Comparison of ENCODE assay signal across 7 mouse cellular contexts in genomic region chr10:69398197-69398762, GRCm38 (mm10). TPM values are rescaled to one million over a fixed set of nuclear protein-coding genes. Genes with fewer than 3 reads are reported as not detected.
DNase-seq lines count a peak whose midpoint lies in the region; ATAC-seq lines count a peak whose summit lies in the region.

No protein-coding gene starts in this region.

- no peaks in the 10 kb centered on the region for H3K36me3 ChIP-seq in forebrain, embryonic 15.5 days
- H3K36me3 ChIP-seq in kidney, embryonic 14.5 days (ENCODE audit: control insufficient read depth, insufficient read depth, low read length): no peaks in the 10 kb centered on the region
- H3K36me3 ChIP-seq in midbrain, embryonic 15.5 days (replicated peaks): no peaks in the 10 kb centered on the region

- under 1% methylated on average over 26 of the region's 26 CpGs for WGBS in forebrain, embryonic 15.5 days
- WGBS in kidney, embryonic 14.5 days: 1% methylated on average over 26 of the region's 26 CpGs
- under 1% methylated on average over 26 of the region's 26 CpGs for WGBS in midbrain, embryonic 15.5 days

- no peaks in the 10 kb centered on the region for H3K9me3 ChIP-seq in forebrain, embryonic 15.5 days
- no peaks in the 10 kb centered on the region for H3K9me3 ChIP-seq in kidney, embryonic 14.5 days (ENCODE audit: control insufficient read depth, low read length)
- H3K9me3 ChIP-seq in midbrain, embryonic 15.5 days: no peaks in the 10 kb centered on the region

- peaks cover 38% of the 10 kb centered on the region for H3K27me3 ChIP-seq in forebrain, embryonic 15.5 days
- H3K27me3 ChIP-seq in kidney, embryonic 14.5 days (ENCODE audit: control insufficient read depth, insufficient read depth, low read length): peaks cover 14% of the 10 kb centered on the region; the same call in 1 of the 2 replicates
- H3K27me3 ChIP-seq in midbrain, embryonic 15.5 days (replicated peaks): peaks cover 36% of the 10 kb centered on the region

- peak; percentile 53 for ATAC-seq in forebrain, embryonic 15.5 days (replicated peaks)
- peak; percentile 74 for ATAC-seq in kidney, embryonic 14.5 days (ENCODE audit: low FRiP score, low TSS enrichment)
- ATAC-seq in midbrain, embryonic 15.5 days (replicated peaks): peak; percentile 53

- H3K27ac ChIP-seq in forebrain, embryonic 15.5 days (replicated peaks): no peak overlapping the region
- no peak overlapping the region for H3K27ac ChIP-seq in kidney, embryonic 14.5 days (ENCODE audit: low read depth, low read length)
- H3K27ac ChIP-seq in midbrain, embryonic 15.5 days: no peak overlapping the region

- peak overlapping the region; percentile 59 for H3K4me3 ChIP-seq in forebrain, embryonic 15.5 days
- H3K4me3 ChIP-seq in kidney, embryonic 14.5 days (ENCODE audit: low read length): peak overlapping the region; percentile 55
- H3K4me3 ChIP-seq in midbrain, embryonic 15.5 days: peak overlapping the region; percentile 68

- peaks cover 27% of the 10 kb centered on the region for H3K4me1 ChIP-seq in forebrain, embryonic 15.5 days
- peaks cover 8% of the 10 kb centered on the region; the same call in 1 of the 2 replicates for H3K4me1 ChIP-seq in kidney, embryonic 14.5 days (ENCODE audit: control insufficient read depth, insufficient read depth, low read length)
- H3K4me1 ChIP-seq in midbrain, embryonic 15.5 days: peaks cover 26% of the 10 kb centered on the region

- peak; percentile 10 for DNase-seq in thymus, postnatal 4 days
- no peak for DNase-seq in thymus, postnatal 10 days (ENCODE audit: low spot score in 2 of 2)
- DNase-seq in urinary bladder, adult 18-20 months (ENCODE audit: low spot score in 2 of 2): no peak
- no peak for DNase-seq in left cerebral cortex, adult 9 months (ENCODE audit: low spot score in 2 of 2)

- peak overlapping the region; percentile 38; the same call in 1 of the 2 replicates for H3K9ac ChIP-seq in forebrain, embryonic 15.5 days (replicated peaks)
- H3K9ac ChIP-seq in kidney, embryonic 14.5 days (ENCODE audit: low read depth, low read length): peak overlapping the region; percentile 67
- peak overlapping the region; percentile 41 for H3K9ac ChIP-seq in midbrain, embryonic 15.5 days

- peak overlapping the region; percentile 98 for H3K4me2 ChIP-seq in forebrain, embryonic 15.5 days (replicated peaks)
- peak overlapping the region; percentile 96 for H3K4me2 ChIP-seq in kidney, embryonic 14.5 days (replicated peaks; ENCODE audit: low read depth, low read length)
- H3K4me2 ChIP-seq in midbrain, embryonic 15.5 days: peak overlapping the region; percentile 100

RNA-seq across cellular contexts. Expression of gene Ank3, which starts 0.3 kb away (rescaled TPM):
- 89.2 and 91.2 TPM in 2 replicates for polyA plus RNA-seq in forebrain, embryonic 15.5 days (2015; fragmentation: Nextera tagmentation; extraction: Ambion mirVana)
- polyA plus RNA-seq in kidney, embryonic 14.5 days (2014; fragmentation: Nextera tagmentation; extraction: Ambion mirVana): 34.8 and 48.9 TPM in 2 replicates
- polyA plus RNA-seq in midbrain, embryonic 15.5 days (2015; fragmentation: Nextera tagmentation; extraction: Ambion mirVana): 90.8 and 108 TPM in 2 replicates

RNA-seq across cellular contexts. Expression of gene Cdk1, which starts 45.5 kb away (rescaled TPM):
- polyA plus RNA-seq in forebrain, embryonic 15.5 days (2015; fragmentation: Nextera tagmentation; extraction: Ambion mirVana): 179 and 208 TPM in 2 replicates
- 547 and 584 TPM in 2 replicates for polyA plus RNA-seq in kidney, embryonic 14.5 days (2014; fragmentation: Nextera tagmentation; extraction: Ambion mirVana)
- polyA plus RNA-seq in midbrain, embryonic 15.5 days (2015; fragmentation: Nextera tagmentation; extraction: Ambion mirVana): 63.0 and 66.4 TPM in 2 replicates
